ENCODE assay signal across 8 mouse cellular contexts in genomic region chr16:91596779-91597671, GRCm38 (mm10). TPM values are rescaled to one million over a fixed set of nuclear protein-coding genes. Genes with fewer than 3 reads are reported as not detected.
DNase-seq lines count a peak whose midpoint lies in the region; ATAC-seq and TF ChIP-seq lines count a peak whose summit lies in the region.

No protein-coding gene starts in this region.

- H3K9me3 ChIP-seq in heart, postnatal 0 days (replicated peaks; ENCODE audit: control insufficient read depth, low read length) = no peaks in the 10 kb centered on the region
- H3K9me3 ChIP-seq in neural tube, embryonic 15.5 days (replicated peaks) = no peaks in the 10 kb centered on the region

- WGBS in heart, postnatal 0 days = under 1% methylated on average over 75 of the region's 75 CpGs
- WGBS in lung, adult 2 months = under 1% methylated on average over 71 of the region's 75 CpGs
- WGBS in neural tube, embryonic 15.5 days = under 1% methylated on average over 73 of the region's 75 CpGs

- H3K27me3 ChIP-seq in heart, postnatal 0 days (ENCODE audit: control insufficient read depth, insufficient read depth, low read length) = no peaks in the 10 kb centered on the region
- peaks cover 4% of the 10 kb centered on the region; the same call in 1 of the 2 replicates for H3K27me3 ChIP-seq in neural tube, embryonic 15.5 days (replicated peaks)

- peak overlapping the region; percentile 87 for H3K4me2 ChIP-seq in heart, postnatal 0 days (ENCODE audit: low read depth, low read length)
- H3K4me2 ChIP-seq in neural tube, embryonic 15.5 days = peak overlapping the region; percentile 91

- H3K27ac ChIP-seq in heart, postnatal 0 days (ENCODE audit: low read depth) = peak overlapping the region; percentile 65
- peak overlapping the region; percentile 86 for H3K27ac ChIP-seq in neural tube, embryonic 15.5 days (replicated peaks)

- peak; percentile 55 for ATAC-seq in heart, postnatal 0 days (ENCODE audit: insufficient read depth, low read depth)
- ATAC-seq in neural tube, embryonic 15.5 days (ENCODE audit: low FRiP score) = peak; percentile 0

- no peak for TF ChIP-seq CTCF in heart, postnatal 0 days (IDR thresholded peaks at IDR 0.05; ENCODE audit: low read depth)
- TF ChIP-seq CTCF in lung, adult 2 months (IDR thresholded peaks at IDR 0.05; ENCODE audit: insufficient read depth, low read length) = no peak

- H3K36me3 ChIP-seq in heart, postnatal 0 days (replicated peaks; ENCODE audit: control insufficient read depth, insufficient read depth, low read length) = no peaks in the 10 kb centered on the region
- H3K36me3 ChIP-seq in neural tube, embryonic 15.5 days = no peaks in the 10 kb centered on the region

- TF ChIP-seq POLR2A in lung, adult 2 months (IDR thresholded peaks at IDR 0.05; ENCODE audit: borderline replicate concordance, extremely low read depth, low read depth, low read length) = peak; percentile 73; the same call in 1 of the 2 replicates

- H3K4me1 ChIP-seq in heart, postnatal 0 days (ENCODE audit: control insufficient read depth, insufficient read depth) = peaks cover 5% of the 10 kb centered on the region; the same call in 1 of the 2 replicates
- peaks cover 14% of the 10 kb centered on the region for H3K4me1 ChIP-seq in lung, adult 2 months (ENCODE audit: control insufficient read depth, insufficient read depth, low read length)
- H3K4me1 ChIP-seq in neural tube, embryonic 15.5 days = peaks cover 36% of the 10 kb centered on the region

- TF ChIP-seq EP300 in heart, postnatal 0 days (IDR thresholded peaks at IDR 0.05; ENCODE audit: low read depth) = no peak

- H3K9ac ChIP-seq in heart, postnatal 0 days (replicated peaks; ENCODE audit: low read depth, low read length) = peak overlapping the region; percentile 70
- H3K9ac ChIP-seq in neural tube, embryonic 15.5 days (replicated peaks) = peak overlapping the region; percentile 77

- peak overlapping the region; percentile 81 for H3K4me3 ChIP-seq in heart, postnatal 0 days (ENCODE audit: low read depth, low read length)
- peak overlapping the region; percentile 90 for H3K4me3 ChIP-seq in lung, adult 2 months (replicated peaks; ENCODE audit: extremely low read depth, low read depth, low read length)
- peak overlapping the region; percentile 88 for H3K4me3 ChIP-seq in neural tube, embryonic 15.5 days (replicated peaks)

- peak; percentile 28 for DNase-seq in kidney, adult 11 months
- no peak for DNase-seq in kidney, postnatal 14 days
- DNase-seq in CD4-positive, CD25-positive, alpha-beta regulatory T cell, adult 2 months (ENCODE audit: low read depth, low spot score) = peak; percentile 65
- peak; percentile 64 for DNase-seq in cerebellum, adult 9-10 months
- DNase-seq in heart, postnatal 0 days (ENCODE audit: low spot score) = no peak
- peak; percentile 54 for DNase-seq in lung, adult 2 months
- no peak for DNase-seq in layer of hippocampus, adult 9-10 months (ENCODE audit: low spot score)

RNA-seq across cellular contexts. Expression of gene Tmem50b, which starts 0.6 kb away (rescaled TPM):
- 54.6 and 62.6 TPM in 2 replicates for total RNA-seq in heart, postnatal 0 days (2014; rRNA removed; ENCODE audit: low replicate concordance)
- polyA plus RNA-seq in heart, postnatal 0 days (2015; fragmentation: Nextera tagmentation; extraction: Ambion mirVana) = 51.1 and 55.7 TPM in 2 replicates
- polyA plus RNA-seq in lung, adult 2 months (2012; rRNA removed) = 87.2 and 111 TPM in 2 replicates
- 102 and 112 TPM in 2 replicates for polyA plus RNA-seq in neural tube, embryonic 15.5 days (2015; fragmentation: Nextera tagmentation; extraction: Ambion mirVana)

RNA-seq across cellular contexts. Expression of gene Dnajc28, which starts 21.8 kb away (rescaled TPM):
- 4.6 and 10.7 TPM in 2 replicates for total RNA-seq in heart, postnatal 0 days (2014; rRNA removed; ENCODE audit: low replicate concordance)
- 9.9 and 15.2 TPM in 2 replicates for polyA plus RNA-seq in heart, postnatal 0 days (2015; fragmentation: Nextera tagmentation; extraction: Ambion mirVana)
- 1.3 and 1.7 TPM in 2 replicates for polyA plus RNA-seq in lung, adult 2 months (2012; rRNA removed)
- 5.1 and 5.9 TPM in 2 replicates for polyA plus RNA-seq in neural tube, embryonic 15.5 days (2015; fragmentation: Nextera tagmentation; extraction: Ambion mirVana)

RNA-seq across cellular contexts. Expression of gene Gart, which starts 49.7 kb away (rescaled TPM):
- total RNA-seq in heart, postnatal 0 days (2014; rRNA removed; ENCODE audit: low replicate concordance) = 37.9 and 45.9 TPM in 2 replicates
- 42.2 and 43.9 TPM in 2 replicates for polyA plus RNA-seq in heart, postnatal 0 days (2015; fragmentation: Nextera tagmentation; extraction: Ambion mirVana)
- 19.1 and 29.5 TPM in 2 replicates for polyA plus RNA-seq in lung, adult 2 months (2012; rRNA removed)
- 56.6 and 80.4 TPM in 2 replicates for polyA plus RNA-seq in neural tube, embryonic 15.5 days (2015; fragmentation: Nextera tagmentation; extraction: Ambion mirVana)

RNA-seq across cellular contexts. Expression of gene Ifngr2, which starts 50.2 kb away (rescaled TPM):
- 77.7 and 87.6 TPM in 2 replicates for total RNA-seq in heart, postnatal 0 days (2014; rRNA removed; ENCODE audit: low replicate concordance)
- 149 and 175 TPM in 2 replicates for polyA plus RNA-seq in heart, postnatal 0 days (2015; fragmentation: Nextera tagmentation; extraction: Ambion mirVana)
- polyA plus RNA-seq in lung, adult 2 months (2012; rRNA removed) = 32.4 and 37.9 TPM in 2 replicates
- polyA plus RNA-seq in neural tube, embryonic 15.5 days (2015; fragmentation: Nextera tagmentation; extraction: Ambion mirVana) = 106 and 112 TPM in 2 replicates

RNA-seq across cellular contexts. Expression of gene Son, which starts 50.3 kb away (rescaled TPM):
- total RNA-seq in heart, postnatal 0 days (2014; rRNA removed; ENCODE audit: low replicate concordance) = 210 and 243 TPM in 2 replicates
- 65.6 and 69.1 TPM in 2 replicates for polyA plus RNA-seq in heart, postnatal 0 days (2015; fragmentation: Nextera tagmentation; extraction: Ambion mirVana)
- 144 and 200 TPM in 2 replicates for polyA plus RNA-seq in lung, adult 2 months (2012; rRNA removed)
- polyA plus RNA-seq in neural tube, embryonic 15.5 days (2015; fragmentation: Nextera tagmentation; extraction: Ambion mirVana) = 103 and 106 TPM in 2 replicates

Comparison
In these comparisons a context has a peak if more than half of its experiments do, and no peak if none do; other contexts are left out.
1. DNase-seq: peak in kidney, adult 11 months (single experiment), CD4-positive, CD25-positive, alpha-beta regulatory T cell, adult 2 months (single experiment), cerebellum, adult 9-10 months (single experiment) and lung, adult 2 months (single experiment); none in kidney, postnatal 14 days (single experiment), heart, postnatal 0 days (single experiment) and layer of hippocampus, adult 9-10 months (single experiment).
2. Peak in every context shown above with its lines, with median percentiles within 50 percentile points of each other: H3K4me3 ChIP-seq.